Mouse (Mus musculus) mouse trophoblast stem cell (cell line): ENCODE data around the gene Gm648.
"Not testable (repeated sequence)": the region's sequence is repeated elsewhere in the genome, so short reads cannot be mapped to it uniquely, and the experiment has no call there.

Experiments used
- in situ Hi-C, 2 experiments: fragments of 300-500 bp; cut with MseI, MboI; formaldehyde crosslinking; loops; 2 replicates in 1 of 2; 3 replicates in 1 of 2; pipeline ENCODE4 v1.15.1; 2025

Gm648 gene

GRCm38 (mm10) chrX:56549506-56549905, at the start of gene Gm648:
Gene Gm648 (minus strand): TSS chrX:56549606.
- in situ Hi-C loops: no loop called here

GRCm38 (mm10) chrX:56597887-56598640, 48.7 kb upstream of the Gm648 start, which contains the start of gene Mmgt1:
Gene Mmgt1 (minus strand): TSS chrX:56598069.
- in situ Hi-C loops: no loop called here

- in situ Hi-C loops: no loop called here
These were observed 47.9 kb upstream of the Gm648 start for GRCm38 (mm10) chrX:56597219-56597886.

- in situ Hi-C loops: no loop called here
These were observed 28.8 kb upstream of the Gm648 start for GRCm38 (mm10) chrX:56578200-56578599.

GRCm38 (mm10) chrX:56572465-56572864, 23.1 kb upstream of the Gm648 start:
- in situ Hi-C loops: no loop called here

- in situ Hi-C loops: no loop called here
These were observed 4.2 kb upstream of the Gm648 start for GRCm38 (mm10) chrX:56553584-56553983.

- in situ Hi-C loops: no loop called here
These were observed 12.2 kb downstream of the Gm648 start for GRCm38 (mm10) chrX:56537162-56537561.

GRCm38 (mm10) chrX:56531266-56531665, 18.1 kb downstream of the Gm648 start:
- in situ Hi-C loops: no loop called here

GRCm38 (mm10) chrX:56524442-56524841, 25.0 kb downstream of the Gm648 start, which contains the start of gene Gm10477:
Gene Gm10477 (plus strand): TSS chrX:56524742.
- in situ Hi-C loops: not testable (repeated sequence)

- in situ Hi-C loops: loop anchor here in 1 of 2 experiments (25.0 kb wide), 1 partner anchor 235 kb away; no protein-coding TSS in a partner anchor
These were observed 52.2 kb downstream of the Gm648 start for GRCm38 (mm10) chrX:56497241-56497640.
